8 mouse cellular contexts compared by ENCODE assay signal in the genomic region with DNA sequence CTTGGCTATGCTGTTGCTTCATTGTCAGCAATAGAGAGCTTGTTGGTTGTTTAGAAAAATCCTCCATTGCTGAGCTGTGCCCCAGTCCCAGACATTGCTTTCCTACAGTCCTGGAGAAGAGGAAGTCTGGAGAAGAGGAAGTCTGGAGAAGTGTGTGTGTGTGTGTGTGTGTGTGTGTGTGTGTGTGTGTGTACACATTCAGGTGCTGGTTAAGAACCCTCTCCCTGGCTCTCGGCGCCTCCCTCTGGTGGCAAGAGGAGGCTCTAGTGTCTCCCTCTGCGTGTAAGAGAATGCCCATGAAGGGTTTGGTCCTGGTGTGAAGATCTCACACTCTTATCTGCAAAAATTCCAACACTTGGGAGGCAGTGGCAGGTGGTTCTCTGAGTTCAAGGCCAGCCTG. TPM values are rescaled to one million over a fixed set of nuclear protein-coding genes. Genes with fewer than 3 reads are reported as not detected.
DNase-seq lines count a peak whose midpoint lies in the region; ATAC-seq and TF ChIP-seq lines count a peak whose summit lies in the region.

No protein-coding gene starts in this region.

- no peaks in the 10 kb centered on the region for H3K9me3 ChIP-seq in midbrain, embryonic 11.5 days (ENCODE audit: control insufficient read depth, low read length)
- 0 out of 2 replicates have a peak, but pooled peaks cover 2% of the 10 kb centered on the region for H3K9me3 ChIP-seq in midbrain, embryonic 16.5 days (replicated peaks; ENCODE audit: control insufficient read depth, low read length, poor library complexity, severe bottlenecking)
- no peaks in the 10 kb centered on the region for H3K9me3 ChIP-seq in embryonic facial prominence, embryonic 14.5 days (ENCODE audit: control insufficient read depth, low read length)
- no peaks in the 10 kb centered on the region for H3K9me3 ChIP-seq in intestine, postnatal 0 days (ENCODE audit: control insufficient read depth)
- H3K9me3 ChIP-seq in stomach, postnatal 0 days (ENCODE audit: control insufficient read depth, low read length): no peaks in the 10 kb centered on the region

- peak; percentile 71 for TF ChIP-seq CTCF in intestine, postnatal 0 days (IDR thresholded peaks at IDR 0.05; ENCODE audit: low read depth)
- peak; percentile 72 for TF ChIP-seq CTCF in stomach, postnatal 0 days (IDR thresholded peaks at IDR 0.05; ENCODE audit: low read depth)

- 30% methylated on average over 3 of the region's 3 CpGs for WGBS in midbrain, embryonic 11.5 days
- WGBS in midbrain, embryonic 16.5 days: 43% methylated on average over 3 of the region's 3 CpGs
- WGBS in embryonic facial prominence, embryonic 14.5 days: 26% methylated on average over 3 of the region's 3 CpGs
- 34% methylated on average over 3 of the region's 3 CpGs for WGBS in intestine, postnatal 0 days
- 31% methylated on average over 3 of the region's 3 CpGs for WGBS in stomach, postnatal 0 days

- H3K27me3 ChIP-seq in midbrain, embryonic 11.5 days (ENCODE audit: control insufficient read depth, insufficient read depth, low read length): no peaks in the 10 kb centered on the region
- H3K27me3 ChIP-seq in midbrain, embryonic 16.5 days (ENCODE audit: control insufficient read depth, insufficient read depth, low read depth, low read length): no peaks in the 10 kb centered on the region
- H3K27me3 ChIP-seq in embryonic facial prominence, embryonic 14.5 days (replicated peaks; ENCODE audit: control insufficient read depth, insufficient read depth, low read length): no peaks in the 10 kb centered on the region
- no peaks in the 10 kb centered on the region for H3K27me3 ChIP-seq in intestine, postnatal 0 days (replicated peaks; ENCODE audit: control insufficient read depth, insufficient read depth, low read length)
- no peaks in the 10 kb centered on the region for H3K27me3 ChIP-seq in stomach, postnatal 0 days (ENCODE audit: control insufficient read depth, insufficient read depth, low read length)

- H3K4me2 ChIP-seq in midbrain, embryonic 11.5 days: no peak overlapping the region
- H3K4me2 ChIP-seq in midbrain, embryonic 16.5 days (ENCODE audit: low read length): no peak overlapping the region
- no peak overlapping the region for H3K4me2 ChIP-seq in embryonic facial prominence, embryonic 14.5 days (ENCODE audit: low read depth, low read length)
- no peak overlapping the region for H3K4me2 ChIP-seq in intestine, postnatal 0 days (replicated peaks; ENCODE audit: low read depth)
- H3K4me2 ChIP-seq in stomach, postnatal 0 days (replicated peaks; ENCODE audit: low read depth): no peak overlapping the region

- H3K9ac ChIP-seq in midbrain, embryonic 11.5 days (ENCODE audit: low read length): no peak overlapping the region
- no peak overlapping the region for H3K9ac ChIP-seq in midbrain, embryonic 16.5 days (ENCODE audit: low read depth, low read length)
- H3K9ac ChIP-seq in embryonic facial prominence, embryonic 14.5 days (ENCODE audit: low read depth, low read length): no peak overlapping the region
- H3K9ac ChIP-seq in intestine, postnatal 0 days (ENCODE audit: low read depth, low read length): no peak overlapping the region
- no peak overlapping the region for H3K9ac ChIP-seq in stomach, postnatal 0 days (ENCODE audit: low read length)

- no peak for ATAC-seq in midbrain, embryonic 11.5 days (ENCODE audit: low FRiP score)
- ATAC-seq in midbrain, embryonic 16.5 days: no peak
- no peak for ATAC-seq in embryonic facial prominence, embryonic 14.5 days (ENCODE audit: low read depth)
- ATAC-seq in intestine, postnatal 0 days: no peak
- ATAC-seq in stomach, postnatal 0 days (ENCODE audit: low FRiP score, low TSS enrichment): peak; percentile 65; the same call in 1 of the 2 replicates

- no peaks in the 10 kb centered on the region; the same call in 1 of the 2 replicates for H3K4me1 ChIP-seq in midbrain, embryonic 11.5 days (ENCODE audit: control insufficient read depth, insufficient read depth, low read length)
- H3K4me1 ChIP-seq in midbrain, embryonic 16.5 days (ENCODE audit: control insufficient read depth, insufficient read depth, low read length): peaks cover 8% of the 10 kb centered on the region
- no peaks in the 10 kb centered on the region for H3K4me1 ChIP-seq in embryonic facial prominence, embryonic 14.5 days (ENCODE audit: control insufficient read depth, insufficient read depth, low read length)
- H3K4me1 ChIP-seq in intestine, postnatal 0 days (replicated peaks; ENCODE audit: control insufficient read depth, insufficient read depth, low read length): no peaks in the 10 kb centered on the region
- no peaks in the 10 kb centered on the region for H3K4me1 ChIP-seq in stomach, postnatal 0 days (replicated peaks; ENCODE audit: control insufficient read depth, insufficient read depth)

- H3K4me3 ChIP-seq in midbrain, embryonic 11.5 days (ENCODE audit: low read depth, low read length): no peak overlapping the region
- H3K4me3 ChIP-seq in midbrain, embryonic 16.5 days (ENCODE audit: low read depth, low read length): no peak overlapping the region
- H3K4me3 ChIP-seq in embryonic facial prominence, embryonic 14.5 days (ENCODE audit: low read depth, low read length): no peak overlapping the region
- H3K4me3 ChIP-seq in intestine, postnatal 0 days (ENCODE audit: low read depth, low read length): no peak overlapping the region
- no peak overlapping the region for H3K4me3 ChIP-seq in stomach, postnatal 0 days (ENCODE audit: low read depth, low read length)

- no peaks in the 10 kb centered on the region for H3K36me3 ChIP-seq in midbrain, embryonic 11.5 days (ENCODE audit: control insufficient read depth, insufficient read depth, low read length)
- H3K36me3 ChIP-seq in midbrain, embryonic 16.5 days (ENCODE audit: control insufficient read depth, insufficient read depth, low read length): no peaks in the 10 kb centered on the region
- H3K36me3 ChIP-seq in embryonic facial prominence, embryonic 14.5 days (ENCODE audit: control insufficient read depth, insufficient read depth, low read length): no peaks in the 10 kb centered on the region
- H3K36me3 ChIP-seq in intestine, postnatal 0 days (ENCODE audit: control insufficient read depth, insufficient read depth): no peaks in the 10 kb centered on the region
- no peaks in the 10 kb centered on the region for H3K36me3 ChIP-seq in stomach, postnatal 0 days (ENCODE audit: control insufficient read depth, insufficient read depth, low read length)

- DNase-seq in midbrain, embryonic 11.5 days (ENCODE audit: low spot score, missing footprints): peak; percentile 86
- DNase-seq in adrenal gland, postnatal 36 days: peak; percentile 55 to 71
- DNase-seq in embryonic facial prominence, embryonic 14.5 days (ENCODE audit: low spot score): peak; percentile 56
- peak; percentile 51 for DNase-seq in liver
- peak; percentile 59 for DNase-seq in stomach, postnatal 0 days (ENCODE audit: low spot score)
- DNase-seq in spleen, adult 18-20 months: no peak

- no peak overlapping the region for H3K27ac ChIP-seq in midbrain, embryonic 11.5 days (ENCODE audit: low read depth, low read length)
- H3K27ac ChIP-seq in midbrain, embryonic 16.5 days (ENCODE audit: low read length): no peak overlapping the region
- no peak overlapping the region for H3K27ac ChIP-seq in embryonic facial prominence, embryonic 14.5 days (replicated peaks; ENCODE audit: low read depth, low read length)
- H3K27ac ChIP-seq in intestine, postnatal 0 days (ENCODE audit: low read depth, low read length): no peak overlapping the region
- H3K27ac ChIP-seq in stomach, postnatal 0 days (replicated peaks): no peak overlapping the region

- no peak for TF ChIP-seq EP300 in stomach, postnatal 0 days (optimal IDR thresholded peaks at IDR 0.05)

RNA-seq across cellular contexts. Expression of a gene that starts 51.2 kb away (rescaled TPM):
- polyA plus RNA-seq in midbrain, embryonic 11.5 days (2014; fragmentation: Nextera tagmentation; extraction: Ambion mirVana): 40.3 and 43.4 TPM in 2 replicates
- 28.1 and 37.5 TPM in 2 replicates for polyA plus RNA-seq in midbrain, embryonic 16.5 days (2015; fragmentation: Nextera tagmentation; extraction: Ambion mirVana)
- 10 to 100 TPM; 16.5 to 20.8 TPM for total RNA-seq in adrenal gland, postnatal 36 days (2021)
- 23.1 and 24.8 TPM in 2 replicates for polyA plus RNA-seq in embryonic facial prominence, embryonic 14.5 days (2014; fragmentation: Nextera tagmentation; extraction: Ambion mirVana)
- polyA plus RNA-seq in intestine, postnatal 0 days (2015; fragmentation: Nextera tagmentation; extraction: Ambion mirVana): 1.6 and 1.8 TPM in 2 replicates
- 2.6 and 2.8 TPM in 2 replicates for polyA plus RNA-seq in stomach, postnatal 0 days (2015; fragmentation: Nextera tagmentation; extraction: Ambion mirVana)

Comparison
In these comparisons a context has a peak if more than half of its experiments do, and no peak if none do; other contexts are left out.
1. DNase-seq: peak in midbrain, embryonic 11.5 days (single experiment), adrenal gland, postnatal 36 days (2 of 2), embryonic facial prominence, embryonic 14.5 days (single experiment), liver (single experiment) and stomach, postnatal 0 days (single experiment); none in spleen, adult 18-20 months (0 of 2).